Mouse (Mus musculus) midbrain, embryonic 15.5 days (tissue): ENCODE results near the gene Gm11084. TPM values are rescaled to one million over a fixed set of nuclear protein-coding genes. Genes with fewer than 3 reads are reported as not detected.
A peak's percentile ranks its signal among the peaks of the same experiment; 100 is the strongest.
"Not testable (repeated sequence)": the region's sequence is repeated elsewhere in the genome, so short reads cannot be mapped to it uniquely, and the experiment has no call there.

ENCODE experiments used
- ATAC-seq: fragments of 200-750 bp; cut with Nextera tagmentation; replicated peaks from 2 replicates; pipeline ENCODE4 v1.8.0; 2017; ENCODE audit warnings: moderate TSS enrichment
- H3K27ac ChIP-seq: fragments of 300-500 bp; sonication (generic); 2 replicates; pipeline ENCODE4 v1.5.1; 2015; ENCODE audit warnings: mild to moderate bottlenecking, inconsistent platforms
- H3K27me3 ChIP-seq: fragments of 300-500 bp; sonication (generic); replicated peaks from 2 replicates; pipeline ENCODE4 v1.6.1; 2015; ENCODE audit warnings: inconsistent platforms
- H3K36me3 ChIP-seq: fragments of 300-500 bp; sonication (generic); replicated peaks from 2 replicates; pipeline ENCODE4 v1.6.1; 2015; ENCODE audit warnings: inconsistent platforms
- H3K4me1 ChIP-seq: fragments of 300-500 bp; sonication (generic); 2 replicates; pipeline ENCODE4 v1.6.1; 2015; ENCODE audit warnings: inconsistent platforms
- H3K4me2 ChIP-seq: fragments of 300-500 bp; sonication (generic); 2 replicates; pipeline ENCODE4 v1.6.1; 2015; ENCODE audit warnings: inconsistent platforms, mild to moderate bottlenecking, moderate library complexity
- H3K4me3 ChIP-seq: fragments of 300-500 bp; sonication (generic); 2 replicates; pipeline ENCODE4 v1.5.1; 2015; ENCODE audit warnings: mild to moderate bottlenecking, inconsistent platforms
- H3K9ac ChIP-seq: fragments of 300-500 bp; sonication (generic); 2 replicates; pipeline ENCODE4 v1.6.1; 2015; ENCODE audit warnings: mild to moderate bottlenecking, inconsistent platforms
- H3K9me3 ChIP-seq: fragments of 300-500 bp; sonication (generic); 2 replicates; pipeline ENCODE4 v1.6.1; 2016; ENCODE audit warnings: inconsistent platforms
- WGBS: fragments of 180-500 bp; shearing (Covaris S2); methylation state at CpG from one replicate; pipeline ENCODE4 v1.1.7; 2015; ENCODE audit warnings: mixed read lengths; 5-methylcytosine and 5-hydroxymethylcytosine counted together
- polyA plus RNA-seq: library from polyadenylated mRNA; unstranded; fragments of >200 nt; fragmentation: Nextera tagmentation; extraction: Ambion mirVana; gene quantifications from 2 replicates; pipeline ENCODE4 v1.2.1, GENCODE M21; 2015

The Gm11084 gene
- polyA plus RNA-seq, 1 experiment from 2014 or later: not detected

DNA sequence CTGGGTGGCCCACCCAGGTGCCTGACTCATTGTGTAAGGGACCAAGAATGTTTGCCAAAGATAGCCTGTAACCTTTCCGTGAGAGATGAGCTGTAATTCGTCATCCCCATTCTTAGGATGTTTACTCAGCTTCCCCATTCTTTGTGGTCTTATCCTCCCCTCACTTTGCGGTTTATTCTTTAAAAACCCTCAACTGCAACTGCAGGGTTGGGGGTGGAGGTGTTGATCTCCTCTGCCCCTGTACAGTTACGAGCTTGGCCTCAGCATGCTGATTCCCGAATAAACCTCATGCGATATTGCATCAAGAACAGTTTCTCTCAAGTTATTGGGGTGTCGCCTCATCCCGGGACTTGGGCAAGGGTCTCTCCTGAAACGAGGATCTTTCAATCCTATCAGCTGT is 2.4 kb upstream of the Gm11084 start:
- H3K27ac ChIP-seq, H3K4me2 ChIP-seq, ATAC-seq, H3K9ac ChIP-seq, H3K4me1 ChIP-seq, H3K4me3 ChIP-seq, H3K9me3 ChIP-seq, H3K36me3 ChIP-seq, H3K27me3 ChIP-seq: not testable (repeated sequence)
- 89% methylated on average over 9 of the region's 9 CpGs for WGBS

- Histone ChIP-seq H3K4me3 (no peak overlapping the region), H3K4me1 (peaks cover 6% of the 10 kb centered on the region), H3K27me3 (no peaks in the 10 kb centered on the region), H3K9ac (no peak overlapping the region), H3K27ac (no peak overlapping the region), H3K4me2 (no peak overlapping the region), H3K9me3 (peaks cover 8% of the 10 kb centered on the region; the same call in 1 of the 2 replicates), H3K36me3 (no peaks in the 10 kb centered on the region)
- 12% methylated on average over 1 of the region's 1 CpGs for WGBS
- no peak for ATAC-seq
These were observed 1.0 kb downstream of the Gm11084 start for GRCm38 (mm10) chr2:72985516-72985915.

- Histone ChIP-seq H3K4me2 (no peak overlapping the region), H3K27me3 (no peaks in the 10 kb centered on the region), H3K4me3 (no peak overlapping the region), H3K4me1 (peaks cover 6% of the 10 kb centered on the region), H3K36me3 (no peaks in the 10 kb centered on the region), H3K9ac (no peak overlapping the region), H3K27ac (no peak overlapping the region), H3K9me3 (peaks cover 8% of the 10 kb centered on the region; the same call in 1 of the 2 replicates)
- no peak for ATAC-seq
- WGBS: 73% methylated on average over 4 of the region's 4 CpGs
These were observed 1.7 kb downstream of the Gm11084 start for GRCm38 (mm10) chr2:72984806-72985205.

GRCm38 (mm10) chr2:72983211-72983610 is 3.3 kb downstream of the Gm11084 start:
- no peak overlapping the region for H3K9ac ChIP-seq
- H3K36me3 ChIP-seq: no peaks in the 10 kb centered on the region
- peaks cover 6% of the 10 kb centered on the region for H3K4me1 ChIP-seq
- no peak overlapping the region for H3K27ac ChIP-seq
- H3K9me3 ChIP-seq: no peaks in the 10 kb centered on the region
- H3K4me3 ChIP-seq: no peak overlapping the region
- H3K27me3 ChIP-seq: no peaks in the 10 kb centered on the region
- ATAC-seq: no peak
- no peak overlapping the region for H3K4me2 ChIP-seq
- 93% methylated on average over 3 of the region's 3 CpGs for WGBS

DNA sequence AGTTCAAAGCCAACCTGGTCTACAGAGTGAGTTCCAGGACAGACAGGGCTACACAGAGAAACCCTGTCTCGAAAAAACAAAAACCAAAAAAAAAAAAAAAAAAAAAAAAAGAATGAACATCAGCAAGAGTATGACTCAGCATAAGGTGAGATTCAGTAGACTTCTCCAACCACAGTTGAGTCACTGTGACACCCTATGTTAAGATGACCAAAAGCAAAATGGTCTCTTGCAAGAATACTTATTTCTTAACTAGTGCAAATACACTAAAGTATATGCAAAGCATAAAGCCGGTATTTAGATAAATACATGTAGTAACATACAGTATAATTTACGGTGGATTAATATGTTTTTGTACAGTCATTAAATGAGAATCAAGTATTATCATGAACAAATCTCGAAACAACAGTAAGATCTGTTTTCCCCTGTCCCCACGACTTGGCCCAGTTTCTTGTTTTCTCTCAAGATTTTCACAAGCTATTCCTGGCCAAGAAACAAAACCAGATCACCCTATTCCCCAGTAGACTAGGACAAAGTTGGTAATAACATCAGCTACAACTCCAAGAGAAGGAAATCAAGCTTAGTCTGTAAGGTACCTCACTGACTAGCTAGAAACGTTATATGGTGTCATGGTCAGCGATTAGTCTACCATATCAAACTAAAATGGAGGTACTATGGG is 4.3 kb downstream of the Gm11084 start:
- Histone ChIP-seq H3K4me2 (no peak overlapping the region), H3K9ac (no peak overlapping the region), H3K27me3 (no peaks in the 10 kb centered on the region), H3K9me3 (no peaks in the 10 kb centered on the region), H3K4me3 (no peak overlapping the region), H3K27ac (no peak overlapping the region), H3K36me3 (no peaks in the 10 kb centered on the region), H3K4me1 (peaks cover 12% of the 10 kb centered on the region)
- 92% methylated on average over 7 of the region's 7 CpGs for WGBS
- ATAC-seq: no peak

- H3K4me2 ChIP-seq: peak overlapping the region; percentile 58
- H3K36me3 ChIP-seq: no peaks in the 10 kb centered on the region
- no peaks in the 10 kb centered on the region for H3K9me3 ChIP-seq
- peak overlapping the region; percentile 96 for H3K4me3 ChIP-seq
- peak overlapping the region; percentile 100 for H3K27ac ChIP-seq
- WGBS: 70% methylated on average over 9 of the region's 9 CpGs
- no peak for ATAC-seq
- 0 out of 2 replicates have a peak overlapping the region, but pooled peaks have one; percentile 100 for H3K9ac ChIP-seq
- H3K27me3 ChIP-seq: no peaks in the 10 kb centered on the region
- H3K4me1 ChIP-seq: peaks cover 17% of the 10 kb centered on the region
These were observed 4.9 kb downstream of the Gm11084 start for GRCm38 (mm10) chr2:72981441-72982109.

GRCm38 (mm10) chr2:72981075-72981420 is 5.5 kb downstream of the Gm11084 start:
- 8% methylated on average over 3 of the region's 3 CpGs for WGBS
- H3K9me3 ChIP-seq: no peaks in the 10 kb centered on the region
- H3K27me3 ChIP-seq: no peaks in the 10 kb centered on the region
- ATAC-seq: no peak
- peak overlapping the region; percentile 100 for H3K27ac ChIP-seq
- H3K4me1 ChIP-seq: peaks cover 20% of the 10 kb centered on the region
- peak overlapping the region; percentile 96 for H3K4me3 ChIP-seq
- H3K4me2 ChIP-seq: peak overlapping the region; percentile 58
- no peaks in the 10 kb centered on the region for H3K36me3 ChIP-seq
- H3K9ac ChIP-seq: peak overlapping the region; percentile 100

- Histone ChIP-seq H3K4me3 (peak within 1 kb of the TSS; percentile 96), H3K9ac (peak within 1 kb of the TSS; percentile 100), H3K27me3 (no peaks in the 10 kb centered on the region), H3K4me2 (peak within 1 kb of the TSS; percentile 58), H3K9me3 (no peaks in the 10 kb centered on the region), H3K4me1 (peaks cover 26% of the 10 kb centered on the region), H3K36me3 (no peaks in the 10 kb centered on the region), H3K27ac (peak within 1 kb of the TSS; percentile 100)
- under 1% methylated on average over 64 of the region's 64 CpGs for WGBS
- peak; percentile 95 for ATAC-seq
These were observed 6.0 kb downstream of the Gm11084 start, which contains the start of gene Sp3 for GRCm38 (mm10) chr2:72980337-72981074. TSS of gene Sp3 (minus strand) at chr2:72980446.

GRCm38 (mm10) chr2:72979659-72980071 is 6.9 kb downstream of the Gm11084 start:
- peaks cover 28% of the 10 kb centered on the region for H3K4me1 ChIP-seq
- H3K27ac ChIP-seq: peak overlapping the region; percentile 100
- H3K4me2 ChIP-seq: peak overlapping the region; percentile 54
- no peaks in the 10 kb centered on the region for H3K9me3 ChIP-seq
- whole genome bisulfite sequencing: under 1% methylated on average over 24 of the region's 54 CpGs
- H3K4me3 ChIP-seq: peak overlapping the region; percentile 96
- peak; percentile 70 for ATAC-seq
- H3K27me3 ChIP-seq: no peaks in the 10 kb centered on the region
- no peaks in the 10 kb centered on the region for H3K36me3 ChIP-seq
- H3K9ac ChIP-seq: peak overlapping the region; percentile 100

GRCm38 (mm10) chr2:72978901-72979658 is 7.4 kb downstream of the Gm11084 start:
- no peaks in the 10 kb centered on the region for H3K36me3 ChIP-seq
- WGBS: under 1% methylated on average over 45 of the region's 107 CpGs
- H3K27me3 ChIP-seq: no peaks in the 10 kb centered on the region
- H3K4me1 ChIP-seq: peaks cover 28% of the 10 kb centered on the region
- peak overlapping the region; percentile 100 for H3K27ac ChIP-seq
- H3K9ac ChIP-seq: peak overlapping the region; percentile 100
- H3K4me3 ChIP-seq: peak overlapping the region; percentile 96
- peak overlapping the region; percentile 54 for H3K4me2 ChIP-seq
- peak; percentile 77 for ATAC-seq
- no peaks in the 10 kb centered on the region for H3K9me3 ChIP-seq

GRCm38 (mm10) chr2:72978473-72978872 is 8.0 kb downstream of the Gm11084 start:
- WGBS: under 1% methylated on average over 38 of the region's 38 CpGs

More at GRCm38 (mm10) chr2:72978473-72978872, 8.0 kb downstream of the Gm11084 start:
- Histone ChIP-seq H3K9me3 (no peaks in the 10 kb centered on the region), H3K27ac (peak overlapping the region; percentile 100), H3K36me3 (no peaks in the 10 kb centered on the region), H3K9ac (peak overlapping the region; percentile 100), H3K27me3 (no peaks in the 10 kb centered on the region), H3K4me3 (peak overlapping the region; percentile 96), H3K4me2 (peak overlapping the region; percentile 54), H3K4me1 (peaks cover 30% of the 10 kb centered on the region)
- peak; percentile 16 for ATAC-seq
